Mouse (Mus musculus) midbrain, postnatal 0 days (tissue): ENCODE results near the gene Ube2l6. TPM values are rescaled to one million over a fixed set of nuclear protein-coding genes. Genes with fewer than 3 reads are reported as not detected.

ENCODE experiments used
- ATAC-seq: fragments of 200-750 bp; cut with Nextera tagmentation; 2 replicates; pipeline ENCODE4 v1.8.0; 2017; ENCODE audit warnings: moderate number of reproducible peaks, mild to moderate bottlenecking, moderate TSS enrichment, moderate library complexity; ENCODE audit not compliant: low FRiP score
- DNase-seq: peaks from one replicate; pipeline ENCODE4 v3.0.0-alpha.2; 2015; ENCODE audit warnings: low spot score
- H3K27ac ChIP-seq: fragments of 300-500 bp; sonication (generic); 2 replicates; pipeline ENCODE4 v1.5.1; 2014; ENCODE audit warnings: low read depth, mild to moderate bottlenecking, low read length, mixed read lengths
- H3K27me3 ChIP-seq: fragments of 300-500 bp; sonication (generic); 2 replicates; pipeline ENCODE4 v1.6.1; 2014; ENCODE audit warnings: low read length, control low read depth, mixed read lengths; ENCODE audit not compliant: insufficient read depth
- H3K36me3 ChIP-seq: fragments of 300-500 bp; sonication (generic); 2 replicates; pipeline ENCODE4 v1.6.1; 2014; ENCODE audit warnings: low read length, control low read depth, mixed read lengths; ENCODE audit not compliant: insufficient read depth
- H3K4me1 ChIP-seq: fragments of 300-500 bp; sonication (generic); 2 replicates; pipeline ENCODE4 v1.6.1; 2014; ENCODE audit warnings: mild to moderate bottlenecking, control low read depth, antibody characterized with exemption, low read length, mixed read lengths; ENCODE audit not compliant: insufficient read depth
- H3K4me2 ChIP-seq: fragments of 300-500 bp; sonication (generic); 2 replicates; pipeline ENCODE4 v1.6.1; 2014; ENCODE audit warnings: low read depth, mild to moderate bottlenecking, low read length, mixed read lengths; ENCODE audit not compliant: poor library complexity, severe bottlenecking
- H3K4me3 ChIP-seq: fragments of 300-500 bp; sonication (generic); 2 replicates; pipeline ENCODE4 v1.5.1; 2014; ENCODE audit warnings: low read depth, mild to moderate bottlenecking, low read length, moderate library complexity
- H3K9ac ChIP-seq: fragments of 300-500 bp; sonication (generic); replicated peaks from 2 replicates; pipeline ENCODE4 v1.6.1; 2014; ENCODE audit warnings: mild to moderate bottlenecking, low read length, moderate library complexity, mixed read lengths; ENCODE audit not compliant: poor library complexity, severe bottlenecking
- H3K9me3 ChIP-seq: fragments of 300-500 bp; sonication (generic); 2 replicates; pipeline ENCODE4 v1.6.1; 2016; ENCODE audit warnings: low read length, control low read depth
- CTCF ChIP-seq: IDR thresholded peaks from 2 replicates; pipeline ENCODE4 v1.5.1; 2016; ENCODE audit warnings: antibody characterized with exemption, mild to moderate bottlenecking
- WGBS: fragments of 180-500 bp; shearing (Covaris S2); extraction: QIAGEN DNeasy Blood & Tissue Kit; methylation state at CpG from one replicate; pipeline ENCODE4 v1.1.7; 2014; 5-methylcytosine and 5-hydroxymethylcytosine counted together
- polyA plus RNA-seq: library from polyadenylated mRNA; unstranded; fragments of >200 nt; fragmentation: Nextera tagmentation; extraction: Ambion mirVana; gene quantifications from 2 replicates; pipeline ENCODE4 v1.2.1, GENCODE M21; 2015
- total RNA-seq: library from RNA; depleted of rRNA; stranded (reverse); fragments of >200 nt; gene quantifications from 2 replicates; pipeline ENCODE4 v1.2.3, GENCODE M21; 2014

Ube2l6 gene
- total and polyA plus RNA-seq, 2 experiments from 2014 or later = 14.0 to 15.1 TPM

DNA sequence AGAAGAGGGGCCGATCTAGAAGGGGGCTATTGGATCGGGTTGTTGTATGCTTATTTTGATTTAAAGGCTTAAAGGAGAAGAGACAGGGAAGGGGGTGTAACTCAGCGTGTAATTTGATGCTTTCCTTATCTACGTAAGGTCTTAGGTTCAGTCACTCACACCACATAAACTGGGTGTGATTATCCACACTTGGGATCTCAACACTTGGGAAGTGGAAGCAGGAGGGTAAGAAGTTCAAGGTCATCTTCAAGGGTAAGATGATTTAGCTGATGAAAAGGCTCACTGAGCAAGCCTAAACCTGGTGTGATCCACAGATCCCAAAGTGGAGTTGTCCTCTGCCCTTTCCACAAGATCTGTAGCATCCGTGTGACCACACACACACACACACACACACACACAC is 7.9 kb downstream of the Ube2l6 start:
- Histone ChIP-seq H3K4me1 (no peaks in the 10 kb centered on the region), H3K27ac (no peak overlapping the region), H3K36me3 (no peaks in the 10 kb centered on the region), H3K4me3 (no peak overlapping the region), H3K9ac (no peak overlapping the region), H3K9me3 (no peaks in the 10 kb centered on the region), H3K4me2 (no peak overlapping the region), H3K27me3 (no peaks in the 10 kb centered on the region)
- TF ChIP-seq CTCF = no peak
- 73% methylated on average over 5 of the region's 5 CpGs for whole genome bisulfite sequencing
- ATAC-seq = no peak
- no peak for DNase-seq

DNA sequence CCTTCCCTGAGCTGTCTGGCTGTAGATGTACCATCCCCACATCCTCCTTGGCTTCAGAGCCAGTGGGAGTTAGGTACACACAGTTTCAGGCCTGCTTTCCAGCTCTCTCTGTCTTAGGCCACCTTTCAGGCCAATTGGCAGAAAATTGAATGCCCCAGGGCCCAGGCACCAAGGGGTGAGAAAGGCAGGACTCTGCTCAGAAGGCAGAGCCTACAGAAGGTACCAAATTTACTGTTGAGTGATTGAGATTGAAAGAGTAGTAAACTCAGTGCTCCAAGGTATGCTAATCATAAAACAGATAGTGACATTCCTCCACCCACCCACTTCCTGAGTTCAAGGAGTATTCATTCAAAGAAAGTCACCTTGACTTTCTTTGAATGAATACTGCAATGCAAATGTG is 10.7 kb downstream of the Ube2l6 start:
- H3K27ac ChIP-seq = no peak overlapping the region
- no peak overlapping the region for H3K4me3 ChIP-seq
- no peak overlapping the region for H3K9ac ChIP-seq
- H3K4me1 ChIP-seq = no peaks in the 10 kb centered on the region
- ATAC-seq = no peak
- no peaks in the 10 kb centered on the region for H3K9me3 ChIP-seq
- H3K4me2 ChIP-seq = no peak overlapping the region
- H3K36me3 ChIP-seq = no peaks in the 10 kb centered on the region
- TF ChIP-seq CTCF = no peak
- H3K27me3 ChIP-seq = no peaks in the 10 kb centered on the region
- no peak for DNase-seq

DNA sequence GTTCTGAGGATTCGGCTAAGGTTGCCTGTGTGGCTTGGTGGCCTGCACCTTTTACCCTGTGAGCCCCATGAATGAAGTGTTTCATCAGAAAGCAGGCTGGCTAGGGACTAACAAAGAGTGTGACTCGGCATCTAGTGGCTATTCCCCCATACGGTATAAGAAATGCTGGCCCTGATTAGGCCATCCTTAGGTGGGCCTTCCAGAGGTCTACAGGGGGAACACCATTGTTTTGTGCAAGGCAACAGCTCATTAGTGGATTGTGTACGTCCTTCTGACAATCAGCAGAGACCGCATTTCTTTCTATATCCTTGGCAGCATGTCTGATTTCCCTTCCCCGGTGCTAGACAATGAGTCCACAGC is 11.9 kb downstream of the Ube2l6 start:
- Histone ChIP-seq H3K27me3 (no peaks in the 10 kb centered on the region), H3K36me3 (no peaks in the 10 kb centered on the region), H3K4me2 (no peak overlapping the region), H3K27ac (no peak overlapping the region), H3K9ac (no peak overlapping the region), H3K4me1 (no peaks in the 10 kb centered on the region), H3K9me3 (no peaks in the 10 kb centered on the region), H3K4me3 (no peak overlapping the region)
- 83% methylated on average over 6 of the region's 6 CpGs for WGBS
- ATAC-seq (0 out of 2 replicates have a peak, but pooled peaks have one; percentile 5), DNase-seq (no peak)
- TF ChIP-seq CTCF = no peak

DNA sequence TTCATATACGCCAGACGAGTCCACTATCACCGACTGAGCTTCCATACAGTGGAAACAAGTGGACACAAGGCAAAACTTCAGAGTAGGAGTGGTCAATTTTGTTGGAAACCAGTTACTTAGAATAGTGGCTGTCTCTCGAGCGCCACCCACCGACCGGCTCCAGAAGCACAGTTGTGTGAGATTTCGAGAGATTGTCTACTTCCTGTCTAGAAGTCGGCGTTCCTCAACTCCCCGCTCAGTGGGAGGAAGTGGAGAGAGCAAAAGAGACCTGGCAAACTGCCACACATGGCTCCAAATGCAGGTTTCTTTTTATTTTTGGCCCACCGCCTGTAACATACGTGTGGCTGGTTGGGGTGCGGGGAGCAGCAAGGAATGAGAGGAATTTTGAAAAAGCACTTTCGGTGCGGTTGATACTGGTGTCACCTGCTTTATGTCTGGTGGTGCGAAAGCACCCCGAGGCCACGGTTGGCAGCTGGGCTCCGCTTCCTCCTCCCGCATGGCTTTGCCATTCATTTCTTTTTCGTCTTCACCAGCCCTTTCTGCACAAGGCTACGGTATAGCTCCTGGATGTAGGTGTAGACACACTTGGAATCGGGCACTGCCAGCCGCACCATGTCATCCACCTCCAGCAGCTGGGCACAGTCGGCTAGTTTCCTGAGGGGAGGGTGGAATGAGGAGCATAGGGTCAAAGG is 12.4 kb downstream of the Ube2l6 start:
- no peak overlapping the region for H3K4me3 ChIP-seq
- H3K36me3 ChIP-seq = no peaks in the 10 kb centered on the region

GRCm38 (mm10) chr2:84811880-84812279 is 13.3 kb downstream of the Ube2l6 start:
- Histone ChIP-seq H3K4me1 (no peaks in the 10 kb centered on the region), H3K9me3 (no peaks in the 10 kb centered on the region), H3K36me3 (no peaks in the 10 kb centered on the region), H3K27me3 (no peaks in the 10 kb centered on the region), H3K4me3 (no peak overlapping the region), H3K27ac (no peak overlapping the region), H3K4me2 (no peak overlapping the region), H3K9ac (no peak overlapping the region)
- no peak for TF ChIP-seq CTCF
- no peak for DNase-seq
- WGBS = 85% methylated on average over 7 of the region's 7 CpGs
- no peak; the same call in 1 of the 2 replicates for ATAC-seq

More for the DNA sequence above, 12.4 kb downstream of the Ube2l6 start:
- 39% methylated on average over 26 of the region's 26 CpGs for WGBS
- H3K27ac ChIP-seq = no peak overlapping the region
- ATAC-seq (peak; percentile 75), DNase-seq (peak; percentile 88)
- peak; percentile 79 for TF ChIP-seq CTCF
- no peaks in the 10 kb centered on the region for H3K4me1 ChIP-seq
- no peak overlapping the region for H3K9ac ChIP-seq
- H3K27me3 ChIP-seq = no peaks in the 10 kb centered on the region
- H3K9me3 ChIP-seq = no peaks in the 10 kb centered on the region
- H3K4me2 ChIP-seq = peak overlapping the region; percentile 38

- no peak overlapping the region for H3K27ac ChIP-seq
- H3K4me2 ChIP-seq = no peak overlapping the region
- WGBS = 84% methylated on average over 6 of the region's 6 CpGs
- H3K9me3 ChIP-seq = no peaks in the 10 kb centered on the region
- H3K9ac ChIP-seq = no peak overlapping the region
- TF ChIP-seq CTCF = no peak
- ATAC-seq = no peak
- H3K27me3 ChIP-seq = no peaks in the 10 kb centered on the region
- no peak overlapping the region for H3K4me3 ChIP-seq
- DNase-seq = no peak
- H3K4me1 ChIP-seq = no peaks in the 10 kb centered on the region
- H3K36me3 ChIP-seq = no peaks in the 10 kb centered on the region
These were observed 14.0 kb downstream of the Ube2l6 start for GRCm38 (mm10) chr2:84812676-84813075.
